Mouse (Mus musculus) limb, embryonic 11.5 days (tissue): Measurements from ENCODE around the gene Mesp2. TPM values are rescaled to one million over a fixed set of nuclear protein-coding genes. Genes with fewer than 3 reads are reported as not detected.
A peak's percentile ranks its signal among the peaks of the same experiment; 100 is the strongest.
"Not testable (repeated sequence)": the region's sequence is repeated elsewhere in the genome, so short reads cannot be mapped to it uniquely, and the experiment has no call there.

ENCODE experiments used
- ATAC-seq: fragments of 200-750 bp; cut with Nextera tagmentation; 2 replicates; pipeline ENCODE4 v1.8.0; 2017; ENCODE audit warnings: low read depth; ENCODE audit not compliant: insufficient number of reproducible peaks, low FRiP score, low TSS enrichment
- DNase-seq: peaks from one replicate; pipeline ENCODE4 v3.0.0-alpha.2; 2015; ENCODE audit warnings: low spot score
- H3K27ac ChIP-seq: fragments of 300-500 bp; sonication (generic); replicated peaks from 2 replicates; pipeline ENCODE4 v1.5.1; 2014; ENCODE audit warnings: low read depth, mild to moderate bottlenecking, low read length
- H3K27me3 ChIP-seq: fragments of 300-500 bp; sonication (generic); 2 replicates; pipeline ENCODE4 v1.6.1; 2014; ENCODE audit warnings: mild to moderate bottlenecking, low read length, mixed read lengths; ENCODE audit not compliant: control insufficient read depth, insufficient read depth
- H3K36me3 ChIP-seq: fragments of 300-500 bp; sonication (generic); 2 replicates; pipeline ENCODE4 v1.6.1; 2014; ENCODE audit warnings: mild to moderate bottlenecking, low read length, moderate library complexity, mixed read lengths; ENCODE audit not compliant: control insufficient read depth, insufficient read depth
- H3K4me1 ChIP-seq: fragments of 300-500 bp; sonication (generic); 2 replicates; pipeline ENCODE4 v1.6.1; 2014; ENCODE audit warnings: low read length, mixed read lengths; ENCODE audit not compliant: control insufficient read depth, insufficient read depth
- H3K4me2 ChIP-seq: fragments of 300-500 bp; sonication (generic); 2 replicates; pipeline ENCODE4 v1.6.1; 2014; ENCODE audit warnings: low read depth, mild to moderate bottlenecking, moderate library complexity; ENCODE audit not compliant: severe bottlenecking
- H3K4me3 ChIP-seq: fragments of 300-500 bp; sonication (generic); 2 replicates; pipeline ENCODE4 v1.5.1; 2014; ENCODE audit warnings: low read depth, low read length
- H3K9ac ChIP-seq: fragments of 300-500 bp; sonication (generic); 2 replicates; pipeline ENCODE4 v1.6.1; 2014; ENCODE audit warnings: mild to moderate bottlenecking, low read length
- H3K9me3 ChIP-seq: fragments of 300-500 bp; sonication (generic); 2 replicates; pipeline ENCODE4 v1.6.1; 2016; ENCODE audit warnings: low read length; ENCODE audit not compliant: control insufficient read depth
- WGBS: fragments of 180-500 bp; shearing (Covaris S2); extraction: QIAGEN DNeasy Blood & Tissue Kit; methylation state at CpG from one replicate; pipeline ENCODE4 v1.1.7; 2014; 5-methylcytosine and 5-hydroxymethylcytosine counted together
- polyA plus RNA-seq: library from polyadenylated mRNA; unstranded; fragments of >200 nt; fragmentation: Nextera tagmentation; extraction: Ambion mirVana; gene quantifications from 2 replicates; pipeline ENCODE4 v1.2.1, GENCODE M21; 2014

Mesp2 gene
- polyA plus RNA-seq, 1 experiment from 2014 or later: 0.32 TPM

DNA sequence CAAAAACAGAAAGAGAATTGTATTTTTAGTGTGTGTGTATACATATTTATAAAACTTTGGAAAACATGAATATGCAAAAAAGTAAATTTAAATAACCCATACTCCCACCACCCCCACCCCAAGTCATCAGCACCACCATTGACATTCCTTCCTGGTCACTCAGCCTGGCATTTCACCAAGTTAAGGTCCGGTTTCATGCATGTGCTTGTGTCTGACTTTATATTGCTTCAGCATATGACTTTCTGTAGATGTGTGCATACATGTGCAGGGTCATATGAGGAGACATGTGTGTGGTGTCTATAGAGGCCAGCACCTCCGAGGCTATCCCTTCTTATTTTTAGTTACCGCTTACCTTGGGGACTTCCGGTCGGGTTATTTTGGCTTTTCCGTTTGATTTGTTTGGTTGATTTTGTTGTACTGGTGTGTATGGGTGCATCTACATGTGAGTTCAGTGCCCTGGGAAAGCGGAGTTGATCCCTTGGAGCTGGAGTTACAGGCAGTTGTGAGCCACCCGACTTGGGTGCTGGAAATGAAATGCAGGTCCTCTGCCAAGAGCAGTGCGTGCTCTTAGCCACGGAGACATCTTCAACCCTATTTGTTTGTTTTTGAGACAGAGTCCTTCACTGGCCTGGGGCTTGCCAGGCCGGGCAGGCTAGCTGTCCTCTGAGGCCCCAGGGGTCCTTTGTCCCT is 28.6 kb upstream of the Mesp2 start:
- Histone ChIP-seq H3K4me3 (no peak overlapping the region), H3K27me3 (no peaks in the 10 kb centered on the region), H3K4me2 (no peak overlapping the region), H3K9me3 (no peaks in the 10 kb centered on the region), H3K36me3 (no peaks in the 10 kb centered on the region), H3K27ac (no peak overlapping the region), H3K4me1 (0 out of 2 replicates have a peak, but pooled peaks cover 6% of the 10 kb centered on the region), H3K9ac (no peak overlapping the region)
- ATAC-seq (no peak), DNase-seq (no peak)
- WGBS: 86% methylated on average over 11 of the region's 11 CpGs

DNA sequence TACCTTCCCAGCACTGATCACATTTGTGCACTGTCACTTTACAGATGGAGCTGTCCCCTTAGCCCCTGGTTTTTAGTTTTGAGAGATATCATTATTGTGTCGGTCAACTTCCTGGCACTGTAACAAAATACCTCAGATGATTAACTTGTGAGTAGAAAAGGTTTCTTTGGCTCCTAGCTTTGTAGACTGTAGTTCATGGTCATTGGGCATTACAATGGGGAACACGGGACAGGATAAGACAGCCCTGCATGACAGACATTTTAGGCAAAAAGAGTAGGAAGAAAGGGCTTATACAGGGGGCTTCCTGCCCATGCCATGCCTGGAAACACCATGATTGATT is 28.0 kb upstream of the Mesp2 start:
- H3K27ac ChIP-seq: no peak overlapping the region
- DNase-seq (no peak), ATAC-seq (no peak)
- no peaks in the 10 kb centered on the region for H3K36me3 ChIP-seq
- 91% methylated on average over 2 of the region's 2 CpGs for WGBS
- H3K9ac ChIP-seq: no peak overlapping the region
- H3K4me3 ChIP-seq: no peak overlapping the region
- H3K4me2 ChIP-seq: no peak overlapping the region
- H3K9me3 ChIP-seq: no peaks in the 10 kb centered on the region
- H3K27me3 ChIP-seq: no peaks in the 10 kb centered on the region
- 0 out of 2 replicates have a peak, but pooled peaks cover 6% of the 10 kb centered on the region for H3K4me1 ChIP-seq

DNA sequence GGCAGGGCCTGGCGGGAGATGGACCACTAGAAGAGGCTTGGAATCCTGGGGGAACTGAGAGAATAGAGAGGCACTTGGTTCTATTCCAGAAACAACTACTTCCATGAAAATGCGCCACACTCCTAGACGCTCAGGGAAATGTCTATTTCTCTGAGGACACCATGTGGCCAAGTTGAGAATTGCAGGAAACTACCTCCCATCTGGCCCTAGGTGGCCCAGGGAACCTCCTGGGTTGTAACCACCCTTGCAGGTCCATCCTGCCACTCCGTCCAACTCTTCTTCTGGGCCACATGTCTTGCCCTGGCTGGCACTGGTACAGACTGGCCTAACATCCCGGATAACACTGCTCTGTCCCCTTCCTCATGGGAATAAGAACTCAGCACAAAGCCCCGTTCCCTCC is 24.2 kb upstream of the Mesp2 start:
- peaks cover 9% of the 10 kb centered on the region for H3K27me3 ChIP-seq
- H3K4me2 ChIP-seq: no peak overlapping the region
- H3K9me3 ChIP-seq: no peaks in the 10 kb centered on the region
- H3K36me3 ChIP-seq: no peaks in the 10 kb centered on the region
- 17% methylated on average over 6 of the region's 6 CpGs for WGBS
- DNase-seq: peak; percentile 84
- no peak overlapping the region for H3K9ac ChIP-seq
- 0 out of 2 replicates have a peak, but pooled peaks cover 2% of the 10 kb centered on the region for H3K4me1 ChIP-seq
- 0 out of 2 replicates have a peak, but pooled peaks have one; percentile 32 for ATAC-seq
- H3K27ac ChIP-seq: no peak overlapping the region
- H3K4me3 ChIP-seq: no peak overlapping the region

DNA sequence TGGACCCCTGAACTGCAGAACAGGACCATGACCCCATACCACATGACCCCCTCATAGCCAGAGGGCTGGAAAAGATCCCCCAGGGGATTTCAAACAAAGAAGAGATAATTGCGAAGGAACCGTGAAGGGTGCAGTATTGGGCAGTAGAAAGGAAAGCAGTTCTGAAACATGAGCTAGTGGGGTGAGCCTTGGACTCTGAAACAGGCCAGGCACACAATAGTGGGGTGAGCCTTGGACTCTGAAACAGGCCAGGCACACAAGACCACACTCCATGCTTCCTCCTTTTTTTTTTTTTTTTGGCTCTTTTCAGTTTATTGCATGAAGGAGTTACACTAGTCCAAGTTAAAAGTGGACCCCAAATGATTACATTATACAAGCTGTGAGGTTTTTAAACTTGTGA is 20.7 kb upstream of the Mesp2 start:
- H3K27ac ChIP-seq, DNase-seq, H3K4me3 ChIP-seq, H3K4me2 ChIP-seq, H3K36me3 ChIP-seq, H3K4me1 ChIP-seq, ATAC-seq, H3K9me3 ChIP-seq, H3K9ac ChIP-seq: not testable (repeated sequence)
- 12% methylated on average over 2 of the region's 2 CpGs for WGBS
- peaks cover 42% of the 10 kb centered on the region for H3K27me3 ChIP-seq

DNA sequence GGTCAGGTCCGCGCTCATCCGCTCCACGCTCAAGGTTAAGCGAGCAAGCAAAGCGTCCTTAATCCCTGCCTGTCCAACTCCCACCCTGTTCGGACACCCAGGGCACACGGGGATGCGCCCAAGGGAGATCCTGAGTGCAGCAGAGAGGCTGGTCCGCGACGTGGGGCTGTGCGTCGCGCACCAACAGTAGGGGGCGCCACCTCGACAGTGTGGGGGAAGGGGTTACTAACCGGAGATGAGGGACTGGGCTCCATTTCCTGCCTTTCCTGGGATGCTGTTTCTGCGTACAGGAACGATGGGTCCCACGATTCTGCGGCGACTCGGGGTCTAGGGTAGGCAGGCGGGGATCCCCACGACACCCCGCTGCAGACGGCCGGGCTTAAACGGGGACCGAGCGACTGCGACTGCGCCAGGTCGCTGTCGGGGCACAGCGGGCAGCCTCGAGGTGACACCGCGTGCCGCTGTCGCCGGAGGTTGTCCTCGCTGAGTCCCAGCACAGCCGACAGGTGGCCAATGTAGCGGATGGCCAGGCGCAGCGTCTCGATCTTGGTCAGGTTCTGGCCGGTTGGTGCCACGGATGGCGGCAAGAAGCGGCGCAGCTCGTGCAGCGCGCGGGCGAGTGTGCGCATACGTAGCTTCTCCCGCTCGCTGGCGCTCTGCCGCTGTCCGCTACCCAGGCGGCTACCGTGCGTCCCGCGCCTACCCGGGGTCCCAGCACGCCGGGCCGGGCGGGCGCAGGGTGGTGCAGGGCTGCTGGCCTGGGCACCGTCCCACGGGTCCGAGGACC is 17.7 kb upstream of the Mesp2 start:
- Histone ChIP-seq H3K9ac (peak overlapping the region; percentile 43; the same call in 1 of the 2 replicates), H3K9me3 (no peaks in the 10 kb centered on the region), H3K4me2 (peak overlapping the region; percentile 71), H3K4me1 (peaks cover 3% of the 10 kb centered on the region), H3K4me3 (peak overlapping the region; percentile 40), H3K27ac (no peak overlapping the region), H3K36me3 (no peaks in the 10 kb centered on the region), H3K27me3 (peaks cover 45% of the 10 kb centered on the region)
- peak; percentile 45 for ATAC-seq
- peak; percentile 72 for DNase-seq
- WGBS: under 1% methylated on average over 79 of the region's 80 CpGs

DNA sequence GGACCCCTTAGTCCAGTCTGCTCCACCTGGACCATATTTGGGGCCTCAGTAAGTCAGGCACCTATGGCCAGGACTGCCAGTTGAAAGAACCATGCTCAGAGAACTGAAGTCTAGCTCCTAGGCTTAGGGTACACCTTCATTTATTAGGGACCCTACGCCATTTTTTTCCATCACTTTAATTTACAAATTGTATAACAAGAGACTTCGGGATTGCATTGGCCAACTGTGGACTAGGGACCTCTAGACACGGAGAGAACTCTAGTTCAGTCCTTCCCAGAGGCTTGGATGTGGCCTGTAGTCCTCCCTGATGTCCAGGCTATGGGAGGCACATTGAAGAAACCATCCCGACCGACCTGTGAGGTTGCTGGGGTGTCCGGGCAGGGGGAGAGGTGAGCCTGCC is 16.8 kb upstream of the Mesp2 start, which contains the start of gene Mesp1:
Mesp1 (minus strand) TSS at position 101 of the 400 bp plus-strand sequence.
- H3K4me3 ChIP-seq: peak within 1 kb of the TSS; percentile 40
- no peak for ATAC-seq
- H3K4me1 ChIP-seq: peaks cover 3% of the 10 kb centered on the region
- no peak within 1 kb of the TSS for H3K27ac ChIP-seq
- H3K4me2 ChIP-seq: peak within 1 kb of the TSS; percentile 71
- H3K9me3 ChIP-seq: no peaks in the 10 kb centered on the region
- H3K9ac ChIP-seq: peak within 1 kb of the TSS; percentile 43; the same call in 1 of the 2 replicates
- WGBS: 65% methylated on average over 6 of the region's 6 CpGs
- no peaks in the 10 kb centered on the region for H3K36me3 ChIP-seq
- peaks cover 45% of the 10 kb centered on the region for H3K27me3 ChIP-seq
- DNase-seq: no peak

DNA sequence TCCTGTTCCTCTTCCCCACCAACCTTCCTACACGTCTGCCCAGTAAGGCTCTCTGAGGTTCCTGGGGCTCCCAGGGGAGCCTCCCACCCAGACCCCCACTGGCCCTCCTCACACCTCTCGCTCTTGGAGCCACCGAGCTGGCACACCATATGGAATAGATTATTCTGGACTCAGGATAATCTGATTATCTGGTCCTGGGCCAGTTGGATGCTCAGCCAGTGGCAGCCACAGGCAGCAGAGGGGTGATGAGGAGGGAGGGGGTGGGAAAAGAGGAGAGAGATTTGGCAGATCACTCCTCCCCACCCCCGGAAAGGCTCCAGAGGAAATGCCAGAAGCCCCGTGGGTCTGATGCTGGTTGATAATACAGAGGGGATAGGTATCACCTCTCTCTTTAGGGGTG is 11.9 kb upstream of the Mesp2 start:
- Histone ChIP-seq H3K9me3 (no peaks in the 10 kb centered on the region), H3K4me2 (no peak overlapping the region), H3K27me3 (peaks cover 15% of the 10 kb centered on the region), H3K36me3 (no peaks in the 10 kb centered on the region), H3K4me1 (no peaks in the 10 kb centered on the region), H3K27ac (no peak overlapping the region), H3K9ac (no peak overlapping the region), H3K4me3 (no peak overlapping the region)
- WGBS: 22% methylated on average over 5 of the region's 5 CpGs
- DNase-seq: no peak
- no peak for ATAC-seq

DNA sequence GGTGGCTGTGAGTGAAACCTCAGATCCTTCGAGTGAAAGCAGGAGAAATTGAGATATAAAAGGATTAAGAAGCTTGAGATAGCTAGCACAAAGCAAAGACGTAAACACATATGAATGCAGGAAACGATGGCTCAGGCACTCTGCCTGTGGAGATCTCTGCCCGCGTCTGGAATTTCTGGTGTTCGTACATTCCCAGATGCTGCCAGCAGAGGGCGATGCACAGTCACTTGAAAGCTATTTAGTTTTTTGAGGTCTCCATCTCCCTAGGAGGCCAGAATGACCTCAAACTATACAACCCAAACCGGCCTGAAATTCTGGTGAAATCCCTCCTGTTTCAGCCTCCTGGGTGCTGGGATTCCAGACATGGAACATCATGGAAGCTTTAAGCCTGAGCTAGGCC is 11.5 kb upstream of the Mesp2 start:
- H3K27me3 ChIP-seq: peaks cover 11% of the 10 kb centered on the region; the same call in 1 of the 2 replicates
- peak; percentile 94 for DNase-seq
- no peak for ATAC-seq

More for the DNA sequence above, 11.5 kb upstream of the Mesp2 start:
- Histone ChIP-seq H3K4me1 (no peaks in the 10 kb centered on the region), H3K36me3 (no peaks in the 10 kb centered on the region), H3K4me3 (no peak overlapping the region), H3K27ac (no peak overlapping the region), H3K9ac (no peak overlapping the region), H3K4me2 (no peak overlapping the region), H3K9me3 (no peaks in the 10 kb centered on the region)
- WGBS: 5% methylated on average over 8 of the region's 8 CpGs
